Mouse (Mus musculus): Measurements from ENCODE around the gene Ptgis. TPM values are rescaled to one million over a fixed set of nuclear protein-coding genes. Genes with fewer than 3 reads are reported as not detected.

Ptgis gene
- polyA plus RNA-seq, 1 experiment from 2014 or later, result 3.7 TPM

GRCm38 (mm10) chr2:167253476-167253875, 13.1 kb upstream of the Ptgis start:
- WGBS, result 91% methylated on average over 5 of the region's 5 CpGs
- Histone ChIP-seq H3K4me2 (ENCODE audit: low read length) (no peak overlapping the region), H3K9ac (ENCODE audit: low read length) (no peak overlapping the region), H3K27ac (ENCODE audit: low read depth, low read length) (no peak overlapping the region), H3K36me3 (ENCODE audit: control insufficient read depth, insufficient read depth, low read length) (no peaks in the 10 kb centered on the region), H3K27me3 (replicated peaks; ENCODE audit: control insufficient read depth, insufficient read depth, low read length) (no peaks in the 10 kb centered on the region), H3K9me3 (replicated peaks; ENCODE audit: control insufficient read depth, low read length) (no peaks in the 10 kb centered on the region), H3K4me3 (ENCODE audit: low read depth, low read length) (no peak overlapping the region), H3K4me1 (ENCODE audit: control insufficient read depth, insufficient read depth, low read length) (no peaks in the 10 kb centered on the region)
- ATAC-seq, result no peak
- DNase-seq (ENCODE audit: low spot score), result no peak

- ATAC-seq (no peak), DNase-seq (ENCODE audit: low spot score) (no peak)
- Histone ChIP-seq H3K36me3 (ENCODE audit: control insufficient read depth, insufficient read depth, low read length) (no peaks in the 10 kb centered on the region), H3K27ac (ENCODE audit: low read depth, low read length) (no peak overlapping the region), H3K9me3 (replicated peaks; ENCODE audit: control insufficient read depth, low read length) (no peaks in the 10 kb centered on the region), H3K4me2 (ENCODE audit: low read length) (no peak overlapping the region), H3K4me3 (ENCODE audit: low read depth, low read length) (no peak overlapping the region), H3K9ac (ENCODE audit: low read length) (no peak overlapping the region), H3K4me1 (ENCODE audit: control insufficient read depth, insufficient read depth, low read length) (no peaks in the 10 kb centered on the region), H3K27me3 (replicated peaks; ENCODE audit: control insufficient read depth, insufficient read depth, low read length) (no peaks in the 10 kb centered on the region)
- 41% methylated on average over 3 of the region's 3 CpGs for WGBS
Observed at GRCm38 (mm10) chr2:167252057-167252687, 11.8 kb upstream of the Ptgis start.

GRCm38 (mm10) chr2:167250736-167251337, 10.4 kb upstream of the Ptgis start:
- no peaks in the 10 kb centered on the region for H3K36me3 ChIP-seq (ENCODE audit: control insufficient read depth, insufficient read depth, low read length)
- no peaks in the 10 kb centered on the region for H3K9me3 ChIP-seq (replicated peaks; ENCODE audit: control insufficient read depth, low read length)
- H3K4me1 ChIP-seq (ENCODE audit: control insufficient read depth, insufficient read depth, low read length), result no peaks in the 10 kb centered on the region
- H3K27me3 ChIP-seq (replicated peaks; ENCODE audit: control insufficient read depth, insufficient read depth, low read length), result no peaks in the 10 kb centered on the region
- 26% methylated on average over 7 of the region's 7 CpGs for WGBS
- H3K4me2 ChIP-seq (ENCODE audit: low read length), result no peak overlapping the region
- peak; percentile 16 for DNase-seq (ENCODE audit: low spot score)
- no peak overlapping the region for H3K4me3 ChIP-seq (ENCODE audit: low read depth, low read length)
- H3K27ac ChIP-seq (ENCODE audit: low read depth, low read length), result no peak overlapping the region
- H3K9ac ChIP-seq (ENCODE audit: low read length), result no peak overlapping the region
- no peak for ATAC-seq

GRCm38 (mm10) chr2:167250003-167250735, 9.8 kb upstream of the Ptgis start:
- 59% methylated on average over 7 of the region's 11 CpGs for WGBS
- Histone ChIP-seq H3K27ac (ENCODE audit: low read depth, low read length) (no peak overlapping the region), H3K27me3 (replicated peaks; ENCODE audit: control insufficient read depth, insufficient read depth, low read length) (no peaks in the 10 kb centered on the region), H3K9me3 (replicated peaks; ENCODE audit: control insufficient read depth, low read length) (no peaks in the 10 kb centered on the region), H3K4me2 (ENCODE audit: low read length) (no peak overlapping the region), H3K9ac (ENCODE audit: low read length) (no peak overlapping the region), H3K36me3 (ENCODE audit: control insufficient read depth, insufficient read depth, low read length) (no peaks in the 10 kb centered on the region), H3K4me3 (ENCODE audit: low read depth, low read length) (no peak overlapping the region), H3K4me1 (ENCODE audit: control insufficient read depth, insufficient read depth, low read length) (no peaks in the 10 kb centered on the region)
- DNase-seq (ENCODE audit: low spot score), result no peak
- no peak for ATAC-seq

- no peaks in the 10 kb centered on the region for H3K36me3 ChIP-seq (ENCODE audit: control insufficient read depth, insufficient read depth, low read length)
- no peak overlapping the region for H3K4me3 ChIP-seq (ENCODE audit: low read depth, low read length)
- H3K4me1 ChIP-seq (ENCODE audit: control insufficient read depth, insufficient read depth, low read length), result no peaks in the 10 kb centered on the region
- ATAC-seq (no peak), DNase-seq (ENCODE audit: low spot score) (no peak)
- no peaks in the 10 kb centered on the region for H3K9me3 ChIP-seq (replicated peaks; ENCODE audit: control insufficient read depth, low read length)
- no peak overlapping the region for H3K9ac ChIP-seq (ENCODE audit: low read length)
- H3K4me2 ChIP-seq (ENCODE audit: low read length), result no peak overlapping the region
- WGBS, result 85% methylated on average over 3 of the region's 3 CpGs
- no peaks in the 10 kb centered on the region for H3K27me3 ChIP-seq (replicated peaks; ENCODE audit: control insufficient read depth, insufficient read depth, low read length)
- no peak overlapping the region for H3K27ac ChIP-seq (ENCODE audit: low read depth, low read length)
Observed at GRCm38 (mm10) chr2:167249591-167249990, 9.2 kb upstream of the Ptgis start.

GRCm38 (mm10) chr2:167247823-167248222, 7.4 kb upstream of the Ptgis start:
- Histone ChIP-seq H3K9ac (ENCODE audit: low read length) (no peak overlapping the region), H3K4me3 (ENCODE audit: low read depth, low read length) (no peak overlapping the region), H3K4me1 (ENCODE audit: control insufficient read depth, insufficient read depth, low read length) (no peaks in the 10 kb centered on the region), H3K4me2 (ENCODE audit: low read length) (no peak overlapping the region), H3K9me3 (replicated peaks; ENCODE audit: control insufficient read depth, low read length) (no peaks in the 10 kb centered on the region), H3K27ac (ENCODE audit: low read depth, low read length) (no peak overlapping the region), H3K36me3 (ENCODE audit: control insufficient read depth, insufficient read depth, low read length) (no peaks in the 10 kb centered on the region), H3K27me3 (replicated peaks; ENCODE audit: control insufficient read depth, insufficient read depth, low read length) (no peaks in the 10 kb centered on the region)
- no peak for DNase-seq (ENCODE audit: low spot score)
- 33% methylated on average over 2 of the region's 2 CpGs for WGBS
- ATAC-seq, result no peak

GRCm38 (mm10) chr2:167246704-167247103, 6.3 kb upstream of the Ptgis start:
- Histone ChIP-seq H3K4me3 (ENCODE audit: low read depth, low read length) (no peak overlapping the region), H3K4me1 (ENCODE audit: control insufficient read depth, insufficient read depth, low read length) (no peaks in the 10 kb centered on the region), H3K27me3 (replicated peaks; ENCODE audit: control insufficient read depth, insufficient read depth, low read length) (no peaks in the 10 kb centered on the region), H3K36me3 (ENCODE audit: control insufficient read depth, insufficient read depth, low read length) (no peaks in the 10 kb centered on the region), H3K27ac (ENCODE audit: low read depth, low read length) (no peak overlapping the region), H3K4me2 (ENCODE audit: low read length) (no peak overlapping the region), H3K9me3 (replicated peaks; ENCODE audit: control insufficient read depth, low read length) (no peaks in the 10 kb centered on the region), H3K9ac (ENCODE audit: low read length) (no peak overlapping the region)
- ATAC-seq, result no peak
- DNase-seq (ENCODE audit: low spot score), result no peak
- 79% methylated on average over 7 of the region's 7 CpGs for WGBS

GRCm38 (mm10) chr2:167244892-167245291, 4.5 kb upstream of the Ptgis start:
- 75% methylated on average over 4 of the region's 4 CpGs for WGBS
- H3K4me3 ChIP-seq (ENCODE audit: low read depth, low read length), result no peak overlapping the region
- ATAC-seq (no peak), DNase-seq (ENCODE audit: low spot score) (no peak)
- no peaks in the 10 kb centered on the region for H3K9me3 ChIP-seq (replicated peaks; ENCODE audit: control insufficient read depth, low read length)
- H3K36me3 ChIP-seq (ENCODE audit: control insufficient read depth, insufficient read depth, low read length), result no peaks in the 10 kb centered on the region
- no peak overlapping the region for H3K27ac ChIP-seq (ENCODE audit: low read depth, low read length)
- no peak overlapping the region for H3K4me2 ChIP-seq (ENCODE audit: low read length)
- peaks cover 6% of the 10 kb centered on the region for H3K4me1 ChIP-seq (ENCODE audit: control insufficient read depth, insufficient read depth, low read length)
- H3K27me3 ChIP-seq (replicated peaks; ENCODE audit: control insufficient read depth, insufficient read depth, low read length), result no peaks in the 10 kb centered on the region
- H3K9ac ChIP-seq (ENCODE audit: low read length), result no peak overlapping the region
